Mouse (Mus musculus) stomach, postnatal 0 days (tissue): ENCODE measurements at regions not wholly inside any gene's neighbourhood (a gene's known extent, or its start where the extent isn't known, plus 50 kb on each side); places are given as distances from the start of the nearest gene placed in this dataset.

Experiments used
- CTCF ChIP-seq: IDR thresholded peaks from 2 replicates; pipeline ENCODE4 v1.5.1; 2016; ENCODE audit warnings: antibody characterized with exemption, low read depth, mild to moderate bottlenecking, moderate library complexity
- EP300 ChIP-seq: optimal IDR thresholded peaks from 2 replicates; pipeline ENCODE3; 2016; ENCODE audit warnings: antibody characterized with exemption

GRCm38 (mm10) chr11:114578551-114578950 is 89.8 kb upstream of the Rpl38 start:
- TF ChIP-seq CTCF (no peak), EP300 (no peak)
